24 mouse cellular contexts compared by ENCODE assay signal in the genomic region with DNA sequence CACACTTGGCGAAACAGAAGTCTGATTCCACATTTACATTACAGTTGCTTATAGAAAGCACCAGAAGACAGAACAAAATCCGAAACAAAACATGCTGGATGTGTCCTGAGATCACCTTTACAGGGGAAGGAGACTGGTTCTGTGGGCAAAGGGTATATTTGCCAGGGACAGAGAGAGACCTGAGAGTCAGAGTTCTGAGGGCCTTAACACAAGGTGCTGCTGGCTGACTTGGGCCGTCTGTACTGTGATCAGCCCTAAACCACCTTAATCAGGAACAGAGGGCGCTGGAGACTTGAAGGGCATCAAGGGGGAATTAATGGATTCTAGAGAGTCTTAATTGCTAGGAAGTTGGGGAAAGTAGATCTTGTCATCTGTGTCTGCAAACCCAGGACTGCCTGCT. TPM values are rescaled to one million over a fixed set of nuclear protein-coding genes. Genes with fewer than 3 reads are reported as not detected.
A peak's percentile ranks its signal among the peaks of the same experiment; 100 is the strongest.
DNase-seq lines count a peak whose midpoint lies in the region; ATAC-seq and TF ChIP-seq lines count a peak whose summit lies in the region.
"Had no signal": no experiment of that assay in that cellular context is flagged by ENCODE, and none has a peak within 500 bp of the region (broad histone marks: within the 10 kb centered on the region; RNA-seq: fewer than 3 reads in every experiment).

No protein-coding gene starts in this region.

- H3K27me3 ChIP-seq in liver, embryonic 12.5 days (replicated peaks): no peaks in the 10 kb centered on the region
- no peaks in the 10 kb centered on the region for H3K27me3 ChIP-seq in liver, postnatal 0 days (ENCODE audit: insufficient read depth, low read length)
- no peaks in the 10 kb centered on the region for H3K27me3 ChIP-seq in MEL (ENCODE audit: control insufficient read depth in 1 of 2, insufficient read depth in 2 of 2, low read length in 2 of 2)
- H3K27me3 ChIP-seq in intestine, postnatal 0 days (replicated peaks; ENCODE audit: control insufficient read depth, insufficient read depth, low read length): no peaks in the 10 kb centered on the region
- H3K27me3 ChIP-seq: embryonic facial prominence, embryonic 12.5 days; forebrain, embryonic 13.5 days; forebrain, embryonic 15.5 days; Patski had no signal

- H3K9me3 ChIP-seq in liver, embryonic 12.5 days (replicated peaks): no peaks in the 10 kb centered on the region
- no peaks in the 10 kb centered on the region for H3K9me3 ChIP-seq in liver, postnatal 0 days (ENCODE audit: low read length)
- H3K9me3 ChIP-seq in MEL (replicated peaks; ENCODE audit: insufficient read depth, low read length): no peaks in the 10 kb centered on the region
- H3K9me3 ChIP-seq in intestine, postnatal 0 days (ENCODE audit: control insufficient read depth): no peaks in the 10 kb centered on the region
- H3K9me3 ChIP-seq: embryonic facial prominence, embryonic 10.5 days; embryonic facial prominence, embryonic 12.5 days; forebrain, embryonic 13.5 days; forebrain, embryonic 15.5 days; G1E had no signal

- no peak for TF ChIP-seq RAD21 in MEL (IDR thresholded peaks at IDR 0.05; ENCODE audit: low read depth, low read length)

- no peak overlapping the region for H3K4me3 ChIP-seq in liver, embryonic 12.5 days
- no peak overlapping the region for H3K4me3 ChIP-seq in liver, postnatal 0 days (ENCODE audit: low read depth, low read length)
- H3K4me3 ChIP-seq in MEL (ENCODE audit: control insufficient read depth in 1 of 2, insufficient read depth in 1 of 2, low read depth in 2 of 2, low read length in 2 of 2): no peak overlapping the region
- H3K4me3 ChIP-seq in intestine, postnatal 0 days (ENCODE audit: low read depth, low read length): no peak overlapping the region
- H3K4me3 ChIP-seq: embryonic facial prominence, embryonic 10.5 days; embryonic facial prominence, embryonic 12.5 days; forebrain, embryonic 13.5 days; forebrain, embryonic 15.5 days had no signal

- peaks cover 30% of the 10 kb centered on the region for H3K79me2 ChIP-seq in MEL (ENCODE audit: control insufficient read depth, insufficient read depth, low read length, poor library complexity)

- no peak overlapping the region for H3K9ac ChIP-seq in liver, embryonic 12.5 days
- no peak overlapping the region for H3K9ac ChIP-seq in liver, postnatal 0 days (replicated peaks)
- H3K9ac ChIP-seq in MEL (ENCODE audit: control insufficient read depth, low read depth, low read length, poor library complexity, severe bottlenecking): no peak overlapping the region
- H3K9ac ChIP-seq in intestine, postnatal 0 days (ENCODE audit: low read depth, low read length): no peak overlapping the region
- H3K9ac ChIP-seq: embryonic facial prominence, embryonic 12.5 days; forebrain, embryonic 13.5 days; forebrain, embryonic 15.5 days; forebrain, postnatal 0 days had no signal

- TF ChIP-seq CTCF in liver, postnatal 0 days (IDR thresholded peaks at IDR 0.05; ENCODE audit: low read depth): no peak
- TF ChIP-seq CTCF in MEL (IDR thresholded peaks at IDR 0.05 in 2 of 3, conservative IDR thresholded peaks at IDR 0.05 in 1 of 3; ENCODE audit: control insufficient read depth in 1 of 3, insufficient read depth in 1 of 3, low read depth in 2 of 3, low read length in 3 of 3, poor library complexity in 1 of 3, severe bottlenecking in 1 of 3): no peak
- TF ChIP-seq CTCF in intestine, postnatal 0 days (IDR thresholded peaks at IDR 0.05; ENCODE audit: low read depth): no peak

- TF ChIP-seq POLR2A in MEL (IDR thresholded peaks at IDR 0.05; ENCODE audit: control insufficient read depth in 1 of 2, insufficient read depth in 1 of 2, low read depth in 1 of 2, low read length in 2 of 2, poor library complexity in 1 of 2): no peak

- intact Hi-C loops in heart, postnatal 10 days (cut with DNase I): no loop called here

- H3K4me1 ChIP-seq in liver, embryonic 12.5 days: peaks cover 25% of the 10 kb centered on the region
- peaks cover 18% of the 10 kb centered on the region for H3K4me1 ChIP-seq in liver, postnatal 0 days (ENCODE audit: insufficient read depth)
- H3K4me1 ChIP-seq in MEL (ENCODE audit: control insufficient read depth in 1 of 2, insufficient read depth in 2 of 2, low read length in 2 of 2): peaks cover 0 to 12% of the 10 kb centered on the region in 2 experiments; a peak in 3 of 4 replicates
- peaks cover 7% of the 10 kb centered on the region; the same call in 1 of the 2 replicates for H3K4me1 ChIP-seq in intestine, postnatal 0 days (replicated peaks; ENCODE audit: control insufficient read depth, insufficient read depth, low read length)

- WGBS in liver, embryonic 12.5 days (ENCODE audit: insufficient replicate concordance): 76% methylated on average over 4 of the region's 4 CpGs
- 79% methylated on average over 4 of the region's 4 CpGs for WGBS in liver, postnatal 0 days (ENCODE audit: insufficient replicate concordance)
- 73% methylated on average over 4 of the region's 4 CpGs for WGBS in intestine, postnatal 0 days

- no peak overlapping the region for H3K4me2 ChIP-seq in liver, embryonic 12.5 days
- H3K4me2 ChIP-seq in liver, postnatal 0 days (ENCODE audit: low read depth, low read length): no peak overlapping the region
- H3K4me2 ChIP-seq in intestine, postnatal 0 days (replicated peaks; ENCODE audit: low read depth): no peak overlapping the region
- H3K4me2 ChIP-seq: embryonic facial prominence, embryonic 12.5 days; forebrain, embryonic 13.5 days; forebrain, embryonic 15.5 days had no signal

- peak; percentile 71 for DNase-seq in heart, adult 11 months
- no peak for DNase-seq in heart, postnatal 10 days
- DNase-seq in liver, postnatal 0 days: no peak
- no peak for DNase-seq in MEL (ENCODE audit: low read depth, low spot score)
- DNase-seq: adrenal gland, adult 8-10 months; adrenal gland, postnatal 14 days; adrenal gland, postnatal 36 days; B cell, adult 2 months; cerebellum, adult 11-12 months; cerebellum, adult 2 months; cerebellum, adult 9-10 months; cerebellum, postnatal 10 days; cerebellum, postnatal 25 days; forebrain, postnatal 0 days had no signal

- TF ChIP-seq EP300 in liver, postnatal 0 days (IDR thresholded peaks at IDR 0.05; ENCODE audit: low read depth): no peak
- no peak for TF ChIP-seq EP300 in MEL (IDR thresholded peaks at IDR 0.05; ENCODE audit: low read depth in 1 of 2, low read length in 2 of 2)

- H3K27ac ChIP-seq in liver, embryonic 12.5 days: 0 out of 2 replicates have a peak overlapping the region, but pooled peaks have one; percentile 22
- no peak overlapping the region for H3K27ac ChIP-seq in liver, postnatal 0 days (ENCODE audit: low read depth)
- no peak overlapping the region for H3K27ac ChIP-seq in MEL (ENCODE audit: control insufficient read depth, low read depth, low read length)
- no peak overlapping the region for H3K27ac ChIP-seq in intestine, postnatal 0 days (ENCODE audit: low read depth, low read length)
- H3K27ac ChIP-seq: embryonic facial prominence, embryonic 10.5 days; embryonic facial prominence, embryonic 12.5 days; forebrain, embryonic 13.5 days; forebrain, embryonic 15.5 days had no signal

- ATAC-seq in liver, embryonic 12.5 days: no peak
- no peak for ATAC-seq in liver, postnatal 0 days
- ATAC-seq in intestine, postnatal 0 days: no peak
- ATAC-seq: activated CD4-positive, CD25-positive, alpha-beta regulatory T cell, adult 4 months; CD4-positive, CD25-positive, alpha-beta regulatory T cell, adult 4 months; forebrain, embryonic 13.5 days; forebrain, embryonic 15.5 days; forebrain, postnatal 0 days; Patski had no signal

- peaks cover 63% of the 10 kb centered on the region for H3K36me3 ChIP-seq in liver, embryonic 12.5 days
- H3K36me3 ChIP-seq in liver, postnatal 0 days (replicated peaks; ENCODE audit: insufficient read depth, low read length): peaks cover 42% of the 10 kb centered on the region
- peaks cover 7 to 19% of the 10 kb centered on the region in 2 experiments for H3K36me3 ChIP-seq in MEL (ENCODE audit: control insufficient read depth in 1 of 2, insufficient read depth in 2 of 2, low read length in 2 of 2)
- peaks cover 42% of the 10 kb centered on the region for H3K36me3 ChIP-seq in intestine, postnatal 0 days (ENCODE audit: control insufficient read depth, insufficient read depth)

RNA-seq across cellular contexts. Expression of a gene that starts 1.8 kb away (rescaled TPM):
- total RNA-seq in heart, postnatal 10 days (2021): 10 to 100 TPM; 25.9 to 26.6 TPM
- 38.9 and 41.5 TPM in 2 replicates for polyA plus RNA-seq in liver, embryonic 12.5 days (2016; fragmentation: Nextera tagmentation; extraction: Ambion mirVana)
- 22.8 and 24.2 TPM in 2 replicates for polyA plus RNA-seq in liver, postnatal 0 days (2015; fragmentation: Nextera tagmentation; extraction: Ambion mirVana)
- total RNA-seq in MEL (2012; rRNA removed): 59.8 and 72.7 TPM in 2 replicates
- polyA plus RNA-seq in MEL (2012; ENCODE audit: insufficient read depth in 1 of 2, insufficient read length in 2 of 2, low read depth in 1 of 2, low replicate concordance in 2 of 2, missing spikeins in 1 of 2): 100 to 1,000 TPM in 1 of 2 experiments, not detected in 1; 119 TPM
- polyA plus RNA-seq in intestine, postnatal 0 days (2015; fragmentation: Nextera tagmentation; extraction: Ambion mirVana): 22.2 and 24.7 TPM in 2 replicates

RNA-seq across cellular contexts. Expression of a gene that starts 13.5 kb away (rescaled TPM):
- 100 to 1,000 TPM; 144 to 158 TPM for total RNA-seq in heart, postnatal 10 days (2021)
- polyA plus RNA-seq in liver, embryonic 12.5 days (2016; fragmentation: Nextera tagmentation; extraction: Ambion mirVana): 110 and 112 TPM in 2 replicates
- polyA plus RNA-seq in liver, postnatal 0 days (2015; fragmentation: Nextera tagmentation; extraction: Ambion mirVana): 60.7 and 62.1 TPM in 2 replicates
- 114 and 135 TPM in 2 replicates for total RNA-seq in MEL (2012; rRNA removed)
- 100 to 1,000 TPM in 1 of 2 experiments, not detected in 1; 133 TPM for polyA plus RNA-seq in MEL (2012; ENCODE audit: insufficient read depth in 1 of 2, insufficient read length in 2 of 2, low read depth in 1 of 2, low replicate concordance in 2 of 2, missing spikeins in 1 of 2)
- polyA plus RNA-seq in intestine, postnatal 0 days (2015; fragmentation: Nextera tagmentation; extraction: Ambion mirVana): 105 and 111 TPM in 2 replicates

RNA-seq across cellular contexts. Expression of a gene that starts 21.5 kb away (rescaled TPM):
- total RNA-seq in heart, postnatal 10 days (2021): 10 to 100 TPM; 36.0 to 52.5 TPM
- polyA plus RNA-seq in liver, embryonic 12.5 days (2016; fragmentation: Nextera tagmentation; extraction: Ambion mirVana): 3.3 and 4.2 TPM in 2 replicates
- 10.9 and 11.2 TPM in 2 replicates for polyA plus RNA-seq in liver, postnatal 0 days (2015; fragmentation: Nextera tagmentation; extraction: Ambion mirVana)
- total RNA-seq in MEL (2012; rRNA removed): 13.2 and 13.4 TPM in 2 replicates
- polyA plus RNA-seq in MEL (2012; ENCODE audit: insufficient read depth in 1 of 2, insufficient read length in 2 of 2, low read depth in 1 of 2, low replicate concordance in 2 of 2, missing spikeins in 1 of 2): 10 to 100 TPM in 1 of 2 experiments, not detected in 1; 17.7 TPM
- 14.7 and 16.9 TPM in 2 replicates for polyA plus RNA-seq in intestine, postnatal 0 days (2015; fragmentation: Nextera tagmentation; extraction: Ambion mirVana)

RNA-seq across cellular contexts. Expression of a gene that starts 45.2 kb away (rescaled TPM):
- total RNA-seq in heart, postnatal 10 days (2021): 10 to 100 TPM; 45.1 to 52.5 TPM
- 137 and 147 TPM in 2 replicates for polyA plus RNA-seq in liver, embryonic 12.5 days (2016; fragmentation: Nextera tagmentation; extraction: Ambion mirVana)
- 161 and 191 TPM in 2 replicates for polyA plus RNA-seq in liver, postnatal 0 days (2015; fragmentation: Nextera tagmentation; extraction: Ambion mirVana)
- 201 and 211 TPM in 2 replicates for total RNA-seq in MEL (2012; rRNA removed)
- 100 to 1,000 TPM in 1 of 2 experiments, not detected in 1; 197 TPM for polyA plus RNA-seq in MEL (2012; ENCODE audit: insufficient read depth in 1 of 2, insufficient read length in 2 of 2, low read depth in 1 of 2, low replicate concordance in 2 of 2, missing spikeins in 1 of 2)
- polyA plus RNA-seq in intestine, postnatal 0 days (2015; fragmentation: Nextera tagmentation; extraction: Ambion mirVana): 194 and 204 TPM in 2 replicates
